Mouse (Mus musculus) MEL (cell line): ENCODE data around the gene Elovl1.

Experiments used
- CHD2 ChIP-seq: IDR thresholded peaks from 2 replicates; pipeline ENCODE4 v1.6.1; 2011; ENCODE audit warnings: low read length, improper control_type of control experiment
- CTCF ChIP-seq, 3 experiments: IDR thresholded peaks in 2 of 3; conservative IDR thresholded peaks in 1 of 3; 2 replicates each; pipeline ENCODE4 v1.5.1; 2011 to 2012; ENCODE audit warnings: low read length in 3 of 3, low read depth in 2 of 3, mild to moderate bottlenecking in 2 of 3, improper control_type of control experiment in 1 of 3, inconsistent platforms in 1 of 3, mixed read lengths in 1 of 3, moderate library complexity in 1 of 3; ENCODE audit not compliant: control insufficient read depth in 1 of 3, insufficient read depth in 1 of 3, poor library complexity in 1 of 3, severe bottlenecking in 1 of 3
- GATA1 ChIP-seq: IDR thresholded peaks from 2 replicates; pipeline ENCODE4 v1.6.1; 2011; ENCODE audit warnings: low read depth, low read length, improper control_type of control experiment
- POLR2A ChIP-seq, 2 experiments: IDR thresholded peaks; 2 replicates each; pipeline ENCODE4 v1.6.1; 2011 to 2012; ENCODE audit warnings: low read length in 2 of 2, mild to moderate bottlenecking in 2 of 2, control low read depth in 1 of 2, improper control_type of control experiment in 1 of 2, low read depth in 1 of 2, moderate library complexity in 1 of 2; ENCODE audit not compliant: control insufficient read depth in 1 of 2, insufficient read depth in 1 of 2, poor library complexity in 1 of 2
- RAD21 ChIP-seq: IDR thresholded peaks from 2 replicates; pipeline ENCODE4 v1.6.1; 2011; ENCODE audit warnings: mild to moderate bottlenecking, low read depth, low read length, improper control_type of control experiment
- RCOR1 ChIP-seq: IDR thresholded peaks from 2 replicates; pipeline ENCODE4 v1.6.1; 2012; ENCODE audit warnings: low read depth, mild to moderate bottlenecking, inconsistent platforms, low read length, improper control_type of control experiment
- TBP ChIP-seq: IDR thresholded peaks from 2 replicates; pipeline ENCODE4 v1.8.0; 2011; ENCODE audit warnings: low read depth, low read length, improper control_type of control experiment
- USF1 ChIP-seq: IDR thresholded peaks from 2 replicates; pipeline ENCODE4 v1.6.1; 2014; ENCODE audit warnings: low read depth, mild to moderate bottlenecking, inconsistent platforms, low read length, improper control_type of control experiment, moderate library complexity

DNA sequence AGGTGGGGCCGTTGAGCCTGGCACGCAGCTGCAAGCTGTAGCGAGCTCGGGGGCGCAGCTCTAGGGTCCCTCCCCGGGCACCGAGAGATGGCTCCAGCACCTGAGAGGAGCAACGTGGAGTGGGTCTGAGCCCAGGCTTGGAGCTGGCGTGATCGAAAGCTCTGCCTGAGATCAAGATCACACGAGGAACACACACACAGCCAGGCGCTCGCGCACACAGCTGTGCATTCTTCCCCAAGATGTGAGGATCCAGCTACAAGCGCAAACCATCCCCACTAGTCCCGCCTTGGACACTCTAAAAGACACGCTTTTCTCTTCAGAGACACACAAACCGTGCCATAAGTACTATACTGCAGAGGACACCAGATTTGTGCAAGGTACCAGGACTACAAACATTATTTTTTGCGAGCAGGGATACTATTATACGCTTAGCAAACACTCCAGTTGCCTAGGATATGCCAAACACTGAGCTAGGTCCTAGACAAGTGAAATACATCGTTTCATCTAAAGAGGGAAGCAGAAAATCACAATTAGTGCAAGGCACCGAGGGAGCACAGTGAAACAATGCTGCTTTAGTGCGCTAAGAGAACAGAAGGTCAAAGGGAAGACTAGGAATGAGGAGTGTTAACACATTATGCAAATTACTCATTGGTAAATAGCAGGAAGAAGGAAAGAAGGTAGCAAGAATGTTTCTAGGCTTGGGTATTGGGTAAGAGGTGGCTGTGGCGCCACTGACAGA lies 18.7 kb downstream of the Elovl1 start:
- TF ChIP-seq USF1 (no peak), POLR2A (IDR thresholded peaks at IDR 0.05; ENCODE audit: control insufficient read depth in 1 of 2, insufficient read depth in 1 of 2, low read depth in 1 of 2, low read length in 2 of 2, poor library complexity in 1 of 2) (no peak), CTCF (IDR thresholded peaks at IDR 0.05 in 2 of 3, conservative IDR thresholded peaks at IDR 0.05 in 1 of 3; ENCODE audit: control insufficient read depth in 1 of 3, insufficient read depth in 1 of 3, low read depth in 2 of 3, low read length in 3 of 3, poor library complexity in 1 of 3, severe bottlenecking in 1 of 3) (no peak), CHD2 (no peak), RAD21 (no peak), TBP (no peak), RCOR1 (no peak), GATA1 (no peak)
